Mouse (Mus musculus) lung, embryonic 16.5 days (tissue): Measurements from ENCODE around the gene Cmklr1. TPM values are rescaled to one million over a fixed set of nuclear protein-coding genes. Genes with fewer than 3 reads are reported as not detected.

Experiments used
- ATAC-seq: fragments of 200-750 bp; cut with Nextera tagmentation; 2 replicates; pipeline ENCODE4 v1.8.0; 2017; ENCODE audit warnings: low read depth, mild to moderate bottlenecking, moderate library complexity
- H3K27ac ChIP-seq: fragments of 300-500 bp; sonication (generic); 2 replicates; pipeline ENCODE4 v1.5.1; 2014; ENCODE audit warnings: mild to moderate bottlenecking, control low read depth, low read length
- H3K27me3 ChIP-seq: fragments of 300-500 bp; sonication (generic); 2 replicates; pipeline ENCODE4 v1.6.1; 2014; ENCODE audit warnings: low read depth, low read length, mixed read lengths; ENCODE audit not compliant: control insufficient read depth, insufficient read depth
- H3K36me3 ChIP-seq: fragments of 300-500 bp; sonication (generic); 2 replicates; pipeline ENCODE4 v1.6.1; 2014; ENCODE audit warnings: low read length; ENCODE audit not compliant: control insufficient read depth, insufficient read depth
- H3K4me1 ChIP-seq: fragments of 300-500 bp; sonication (generic); replicated peaks from 2 replicates; pipeline ENCODE4 v1.6.1; 2014; ENCODE audit warnings: low read length, mixed read lengths; ENCODE audit not compliant: control insufficient read depth, insufficient read depth
- H3K4me2 ChIP-seq: fragments of 300-500 bp; sonication (generic); 2 replicates; pipeline ENCODE4 v1.6.1; 2014; ENCODE audit warnings: low read depth, low read length, control low read depth
- H3K4me3 ChIP-seq: fragments of 300-500 bp; sonication (generic); 2 replicates; pipeline ENCODE4 v1.5.1; 2014; ENCODE audit warnings: mild to moderate bottlenecking, low read length, control low read depth
- H3K9ac ChIP-seq: fragments of 300-500 bp; sonication (generic); 2 replicates; pipeline ENCODE4 v1.6.1; 2014; ENCODE audit warnings: low read length, control low read depth
- H3K9me3 ChIP-seq: fragments of 300-500 bp; sonication (generic); 2 replicates; pipeline ENCODE4 v1.6.1; 2016; ENCODE audit warnings: low read length; ENCODE audit not compliant: control insufficient read depth
- WGBS: fragments of 180-500 bp; shearing (Covaris S2); extraction: QIAGEN DNeasy Blood & Tissue Kit; methylation state at CpG from one replicate; pipeline ENCODE4 v1.1.7; 2014; 5-methylcytosine and 5-hydroxymethylcytosine counted together
- polyA plus RNA-seq: library from polyadenylated mRNA; unstranded; fragments of >200 nt; fragmentation: Nextera tagmentation; extraction: Ambion mirVana; gene quantifications from 2 replicates; pipeline ENCODE4 v1.2.1, GENCODE M21; 2015

The Cmklr1 gene
- polyA plus RNA-seq, 1 experiment from 2014 or later = 14.0 TPM

- H3K36me3 ChIP-seq = no peaks in the 10 kb centered on the region
- H3K9ac ChIP-seq = no peak overlapping the region
- no peak overlapping the region for H3K4me3 ChIP-seq
- peak overlapping the region; percentile 53 for H3K27ac ChIP-seq
- H3K4me2 ChIP-seq = no peak overlapping the region
- H3K4me1 ChIP-seq = peaks cover 33% of the 10 kb centered on the region
- H3K9me3 ChIP-seq = no peaks in the 10 kb centered on the region
- ATAC-seq = peak; percentile 1; the same call in 1 of the 2 replicates
- H3K27me3 ChIP-seq = no peaks in the 10 kb centered on the region
- WGBS = 60% methylated on average over 8 of the region's 8 CpGs
Observed at GRCm38 (mm10) chr5:113606961-113607785, 43.1 kb downstream of the Cmklr1 start.

GRCm38 (mm10) chr5:113606121-113606520 is 44.1 kb downstream of the Cmklr1 start:
- Histone ChIP-seq H3K9ac (no peak overlapping the region), H3K27ac (no peak overlapping the region; the same call in 1 of the 2 replicates), H3K36me3 (no peaks in the 10 kb centered on the region), H3K9me3 (no peaks in the 10 kb centered on the region), H3K4me1 (peaks cover 31% of the 10 kb centered on the region), H3K4me3 (no peak overlapping the region), H3K4me2 (no peak overlapping the region), H3K27me3 (no peaks in the 10 kb centered on the region)
- no peak for ATAC-seq
- WGBS = 48% methylated on average over 3 of the region's 3 CpGs

GRCm38 (mm10) chr5:113604758-113605157 is 45.5 kb downstream of the Cmklr1 start:
- ATAC-seq = peak; percentile 76
- H3K4me2 ChIP-seq = no peak overlapping the region
- no peaks in the 10 kb centered on the region for H3K36me3 ChIP-seq
- H3K27me3 ChIP-seq = no peaks in the 10 kb centered on the region
- peaks cover 25% of the 10 kb centered on the region for H3K4me1 ChIP-seq
- 53% methylated on average over 4 of the region's 4 CpGs for WGBS
- H3K27ac ChIP-seq = no peak overlapping the region
- no peak overlapping the region for H3K9ac ChIP-seq
- H3K4me3 ChIP-seq = no peak overlapping the region
- no peaks in the 10 kb centered on the region for H3K9me3 ChIP-seq

- Histone ChIP-seq H3K27ac (no peak overlapping the region), H3K27me3 (no peaks in the 10 kb centered on the region), H3K4me3 (no peak overlapping the region), H3K9me3 (no peaks in the 10 kb centered on the region), H3K36me3 (no peaks in the 10 kb centered on the region), H3K4me1 (peaks cover 17% of the 10 kb centered on the region), H3K4me2 (no peak overlapping the region), H3K9ac (no peak overlapping the region)
- no peak for ATAC-seq
- 77% methylated on average over 9 of the region's 9 CpGs for WGBS
Observed at GRCm38 (mm10) chr5:113603471-113603870, 46.8 kb downstream of the Cmklr1 start.

GRCm38 (mm10) chr5:113600803-113601202 is 49.4 kb downstream of the Cmklr1 start:
- no peak overlapping the region for H3K9ac ChIP-seq
- H3K36me3 ChIP-seq = no peaks in the 10 kb centered on the region
- no peak overlapping the region for H3K27ac ChIP-seq
- no peak overlapping the region for H3K4me3 ChIP-seq
- H3K4me1 ChIP-seq = no peaks in the 10 kb centered on the region
- no peak for ATAC-seq
- 84% methylated on average over 4 of the region's 4 CpGs for WGBS
- H3K27me3 ChIP-seq = no peaks in the 10 kb centered on the region
- H3K9me3 ChIP-seq = no peaks in the 10 kb centered on the region; the same call in 1 of the 2 replicates
- no peak overlapping the region for H3K4me2 ChIP-seq

GRCm38 (mm10) chr5:113600181-113600580 is 50.0 kb downstream of the Cmklr1 start:
- Histone ChIP-seq H3K4me1 (no peaks in the 10 kb centered on the region), H3K4me2 (no peak overlapping the region), H3K27me3 (no peaks in the 10 kb centered on the region), H3K9me3 (no peaks in the 10 kb centered on the region; the same call in 1 of the 2 replicates), H3K9ac (no peak overlapping the region), H3K36me3 (no peaks in the 10 kb centered on the region), H3K27ac (no peak overlapping the region), H3K4me3 (no peak overlapping the region)
- ATAC-seq = no peak
- whole genome bisulfite sequencing = 75% methylated on average over 3 of the region's 3 CpGs

GRCm38 (mm10) chr5:113596780-113597353 is 53.4 kb downstream of the Cmklr1 start:
- 56% methylated on average over 9 of the region's 9 CpGs for WGBS
- no peak overlapping the region for H3K4me2 ChIP-seq
- no peaks in the 10 kb centered on the region; the same call in 1 of the 2 replicates for H3K9me3 ChIP-seq
- no peak overlapping the region for H3K27ac ChIP-seq
- ATAC-seq = no peak
- no peaks in the 10 kb centered on the region for H3K36me3 ChIP-seq
- no peak overlapping the region for H3K9ac ChIP-seq
- no peaks in the 10 kb centered on the region for H3K4me1 ChIP-seq
- H3K4me3 ChIP-seq = no peak overlapping the region
- H3K27me3 ChIP-seq = no peaks in the 10 kb centered on the region

- no peaks in the 10 kb centered on the region for H3K36me3 ChIP-seq
- H3K4me3 ChIP-seq = no peak overlapping the region
- no peak overlapping the region for H3K4me2 ChIP-seq
- WGBS = 77% methylated on average over 9 of the region's 9 CpGs
- H3K9me3 ChIP-seq = no peaks in the 10 kb centered on the region; the same call in 1 of the 2 replicates
- H3K27ac ChIP-seq = no peak overlapping the region
- no peaks in the 10 kb centered on the region for H3K27me3 ChIP-seq
- no peak for ATAC-seq
- no peak overlapping the region for H3K9ac ChIP-seq
- no peaks in the 10 kb centered on the region for H3K4me1 ChIP-seq
Observed at GRCm38 (mm10) chr5:113596252-113596651, 54.0 kb downstream of the Cmklr1 start.

- Histone ChIP-seq H3K36me3 (no peaks in the 10 kb centered on the region), H3K4me1 (no peaks in the 10 kb centered on the region), H3K27ac (no peak overlapping the region), H3K4me2 (no peak overlapping the region), H3K9ac (no peak overlapping the region), H3K9me3 (no peaks in the 10 kb centered on the region; the same call in 1 of the 2 replicates), H3K4me3 (no peak overlapping the region), H3K27me3 (no peaks in the 10 kb centered on the region)
- no peak for ATAC-seq
- WGBS = 79% methylated on average over 6 of the region's 6 CpGs
Observed at GRCm38 (mm10) chr5:113593911-113594705, 56.1 kb downstream of the Cmklr1 start.
